Mouse (Mus musculus) liver, embryonic 14.5 days (tissue): ENCODE results near the gene Il1f10.

ENCODE experiments used
- CTCF ChIP-seq: IDR thresholded peaks from 2 replicates; pipeline ENCODE4 v1.5.1; 2016; ENCODE audit warnings: antibody characterized with exemption, low read depth, control low read depth
- EP300 ChIP-seq: IDR thresholded peaks from 2 replicates; pipeline ENCODE4 v1.6.1; 2016; ENCODE audit warnings: antibody characterized with exemption, low read depth

GRCm38 (mm10) chr2:24336545-24336944 is 45.5 kb downstream of the Il1f10 start, which contains the start of gene Il1rn:
- TF ChIP-seq CTCF (no peak), EP300 (no peak)
